Mouse (Mus musculus): ENCODE measurements around the gene Map1b.

Map1b gene

DNA sequence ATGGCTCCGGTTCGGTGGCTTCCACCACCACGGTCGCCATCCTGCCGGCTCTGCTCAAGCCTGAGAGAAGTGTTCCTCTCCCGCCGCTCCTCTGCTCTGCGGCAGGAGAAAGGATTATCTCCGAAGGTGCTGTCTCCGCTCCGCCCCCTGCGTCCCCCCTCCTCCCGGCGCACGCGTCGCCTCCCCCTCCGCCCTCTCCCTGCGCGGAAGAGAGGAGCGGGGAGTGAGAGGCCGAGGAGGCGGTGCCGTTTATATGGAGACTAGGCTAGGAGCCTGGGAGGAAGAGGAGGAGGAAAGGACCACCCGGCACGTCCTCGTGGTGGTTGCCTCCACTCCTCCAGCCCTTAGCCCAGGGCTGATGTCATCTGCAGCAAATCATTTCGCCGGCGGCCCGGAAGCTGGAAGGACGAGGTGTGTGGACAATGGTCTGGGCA, at the start of gene Map1b:
Gene Map1b (minus strand): TSS at position 93 of the 434 bp plus-strand sequence.
- peak; percentile 18 for DNase-seq (ENCODE audit: low read depth, low spot score)

DNA sequence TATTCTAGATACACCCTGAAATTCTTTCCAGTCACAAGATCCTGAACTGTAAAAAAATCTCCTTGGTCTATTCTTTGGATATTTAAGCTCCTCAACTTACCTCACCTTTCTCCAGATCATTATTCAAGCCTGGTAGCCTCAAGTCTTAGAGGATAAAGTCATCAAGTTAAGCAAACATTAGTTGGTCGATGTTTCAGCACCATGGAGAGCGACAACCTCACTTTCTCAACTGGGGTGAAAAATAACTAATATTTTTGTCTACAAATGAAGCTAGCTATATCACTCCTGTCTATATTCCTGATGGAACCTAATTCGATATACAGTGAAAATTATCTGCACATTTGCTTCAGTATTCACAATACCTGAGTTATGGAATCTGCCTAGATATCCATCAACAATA, 48.0 kb upstream of the Map1b start:
- DNase-seq (ENCODE audit: low read depth, low spot score), result no peak

DNA sequence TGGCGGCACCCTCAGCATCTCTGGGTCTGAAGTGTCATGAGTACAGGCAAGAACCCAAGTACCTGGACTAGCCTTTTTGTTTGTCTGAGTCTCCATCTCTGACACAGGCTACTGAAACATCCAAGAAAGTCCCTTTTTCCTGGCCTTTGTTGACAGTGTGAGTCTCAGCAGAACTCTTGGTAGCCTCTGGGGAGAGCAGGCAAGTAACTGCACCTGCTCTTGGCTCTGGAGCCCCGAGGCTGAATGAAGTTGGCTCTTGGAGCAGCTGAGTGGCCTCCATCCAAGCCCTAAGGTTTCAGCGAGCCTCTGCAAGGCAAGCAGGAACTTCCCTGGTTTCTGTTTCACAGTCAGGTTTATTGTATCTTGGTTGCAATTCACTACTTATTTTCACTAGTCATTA, 46.7 kb upstream of the Map1b start:
- no peak for DNase-seq (ENCODE audit: low read depth, low spot score)

DNA sequence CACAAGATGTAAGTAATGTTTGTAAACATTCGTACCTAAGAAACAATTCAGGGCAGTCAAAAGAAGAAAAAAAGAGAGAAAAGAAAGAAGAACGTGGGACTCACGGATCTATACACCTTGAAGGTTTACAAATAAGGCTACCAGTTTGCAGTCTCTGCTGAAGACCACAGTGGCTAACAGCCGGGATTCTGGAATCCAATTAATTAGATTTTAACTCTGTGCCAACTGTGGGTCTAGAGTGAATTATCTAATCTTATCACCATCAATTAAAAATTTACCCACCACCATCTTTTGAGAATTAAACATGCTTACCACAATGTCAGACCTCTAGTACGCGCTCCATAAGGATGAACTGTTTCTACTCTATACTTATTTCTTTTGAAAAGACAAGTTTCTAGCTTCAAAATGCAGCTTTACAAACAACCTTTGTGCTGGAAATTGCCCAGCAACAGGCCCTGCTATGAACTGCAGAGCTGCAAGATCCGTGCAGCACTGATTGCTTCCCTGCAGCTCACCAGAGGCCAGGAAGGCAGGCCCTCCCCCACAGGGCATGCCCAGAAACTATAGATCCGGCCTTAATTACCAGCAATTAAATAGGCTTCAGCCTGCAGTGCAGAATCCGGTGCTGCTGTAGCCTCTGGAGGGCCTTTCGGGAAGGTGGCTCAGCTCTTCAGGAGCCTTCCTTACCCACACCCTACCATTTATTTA, 45.7 kb upstream of the Map1b start:
- no peak for DNase-seq (ENCODE audit: low read depth, low spot score)

DNA sequence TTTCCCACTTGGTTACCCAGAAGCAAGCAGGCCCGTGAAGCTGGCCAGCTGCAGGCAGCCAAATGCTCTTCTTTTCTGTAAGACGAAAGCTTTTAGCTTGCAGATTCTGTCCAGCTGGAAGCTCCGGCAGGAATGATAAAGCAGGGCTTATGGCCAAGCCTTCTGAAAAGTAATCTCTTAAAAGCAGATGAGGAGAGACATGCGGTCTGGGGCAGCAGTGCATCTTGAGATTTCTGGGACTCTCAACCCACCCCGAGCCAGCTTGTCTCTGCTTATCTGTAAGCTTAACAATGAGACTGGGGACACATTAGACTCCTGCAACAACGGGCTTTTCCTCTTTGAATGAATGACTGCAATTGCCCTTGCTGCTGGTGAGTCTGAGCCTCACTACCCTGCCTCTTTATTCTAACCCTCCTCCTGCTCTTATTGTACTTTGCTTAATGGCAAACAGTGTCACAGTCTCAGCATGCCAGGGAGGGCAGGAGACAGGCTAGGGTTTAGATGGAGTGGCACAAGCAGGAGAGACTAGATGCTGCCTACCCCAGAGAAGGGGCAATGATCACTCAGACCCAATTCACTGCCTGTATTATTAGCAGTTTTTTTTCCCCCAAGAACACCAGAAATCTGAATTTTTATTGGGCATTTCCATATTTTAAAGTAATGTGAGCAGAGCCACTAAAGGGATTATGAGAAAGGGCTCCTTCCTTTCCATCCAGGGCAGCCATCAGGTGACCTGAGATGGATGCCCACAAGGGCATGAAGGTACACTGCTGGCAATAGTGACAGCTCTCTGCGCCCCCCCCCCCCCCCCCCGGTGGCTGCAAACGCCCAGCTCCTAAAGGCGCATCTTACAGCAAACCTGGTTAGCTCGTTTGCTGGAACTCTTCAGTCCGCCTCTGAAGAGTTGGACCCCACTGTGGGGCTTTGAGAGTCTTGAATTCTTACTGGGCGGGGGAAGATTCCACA, 44.6 kb upstream of the Map1b start:
- no peak for DNase-seq (ENCODE audit: low read depth, low spot score)

DNA sequence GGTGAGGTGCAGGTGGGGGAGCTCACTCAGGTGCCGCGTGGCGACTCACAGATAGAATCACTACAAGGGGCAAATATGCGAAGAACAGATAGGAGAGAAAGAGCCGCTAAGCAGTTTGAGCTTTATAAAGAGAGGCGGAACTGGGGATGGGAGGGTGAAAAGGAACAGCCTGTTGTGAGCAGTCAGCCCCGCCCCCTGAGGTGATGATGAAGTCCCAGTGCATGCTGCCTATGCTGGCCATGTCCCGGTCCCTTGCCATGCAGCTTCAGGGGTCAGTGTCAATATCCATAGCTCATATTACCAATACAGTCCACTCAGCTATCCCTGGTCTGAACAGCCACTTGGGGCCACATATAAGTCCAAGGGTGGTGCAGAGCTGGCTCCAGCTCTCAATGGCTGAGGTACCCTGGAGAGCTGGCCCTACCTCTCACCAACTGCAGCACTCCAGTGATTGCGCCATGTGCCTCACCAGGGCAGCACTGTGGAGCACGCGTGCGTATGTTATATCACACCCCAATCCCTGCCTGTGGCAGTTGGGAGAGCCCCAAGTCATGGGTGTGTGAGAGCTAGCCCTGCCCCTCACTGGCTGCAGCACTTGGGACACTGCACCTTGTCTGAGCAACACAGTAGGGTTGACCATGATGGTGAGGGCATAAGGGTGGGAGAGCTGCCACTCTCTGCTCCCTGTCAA, 42.0 kb upstream of the Map1b start:
- DNase-seq (ENCODE audit: low read depth, low spot score), result no peak

DNA sequence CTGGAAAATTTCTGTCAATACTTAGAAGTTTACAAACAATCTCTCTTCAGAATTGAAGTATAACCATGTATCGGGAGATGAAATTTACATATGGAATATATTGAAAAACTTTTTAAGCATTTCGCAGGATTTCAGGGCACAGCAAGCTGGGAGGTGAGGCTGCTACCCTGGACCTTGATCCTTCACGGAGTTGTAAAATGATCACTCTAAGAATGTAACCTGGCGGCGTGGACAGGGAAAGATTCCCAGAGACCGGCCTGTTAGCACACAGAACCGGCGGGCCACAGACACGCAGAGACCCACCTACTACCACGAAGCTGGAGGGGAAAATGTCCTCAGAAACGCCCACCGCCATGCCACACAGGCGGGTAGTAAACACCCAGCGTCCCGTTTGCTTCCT, 41.5 kb upstream of the Map1b start:
- no peak for DNase-seq (ENCODE audit: low read depth, low spot score)

DNA sequence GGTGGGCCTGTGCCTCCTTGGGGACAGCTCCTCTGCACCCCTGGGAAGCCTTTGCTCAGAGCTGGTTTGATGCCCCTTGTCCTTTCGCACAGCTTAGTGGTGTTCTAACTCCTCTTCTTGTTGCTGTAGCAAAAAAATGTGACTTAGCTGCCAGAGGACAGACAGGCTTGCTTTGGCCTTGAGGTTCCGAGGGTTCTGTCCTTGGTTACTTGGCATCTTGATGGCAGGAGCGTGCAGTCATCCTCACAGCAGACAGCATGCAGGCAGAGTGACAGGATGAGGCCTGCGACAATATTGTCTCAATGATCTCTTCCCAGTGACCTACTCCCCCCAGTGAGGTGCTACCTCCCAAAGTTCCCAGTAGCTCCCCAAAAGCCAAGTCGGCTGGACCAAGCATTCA, 41.0 kb upstream of the Map1b start:
- DNase-seq (ENCODE audit: low read depth, low spot score), result no peak

DNA sequence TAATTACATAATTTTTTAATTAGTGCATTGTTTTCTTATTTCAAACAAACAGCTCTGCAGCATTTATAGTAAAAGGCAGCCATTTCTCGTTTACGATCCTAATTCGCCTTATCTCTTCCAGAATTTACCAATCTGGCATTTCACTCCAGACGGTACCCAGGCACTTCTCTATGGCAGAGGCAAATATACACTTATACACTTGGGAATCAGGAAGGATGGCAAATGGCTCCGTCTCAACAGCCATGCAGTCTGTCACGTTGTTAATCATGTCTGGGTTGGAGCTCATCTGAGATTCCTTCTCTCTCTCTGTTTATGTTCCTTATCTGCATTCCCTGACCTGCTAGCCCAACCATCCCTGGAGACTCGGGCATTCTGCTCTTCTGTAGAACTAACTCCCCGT, 38.6 kb upstream of the Map1b start:
- DNase-seq (ENCODE audit: low read depth, low spot score), result no peak

DNA sequence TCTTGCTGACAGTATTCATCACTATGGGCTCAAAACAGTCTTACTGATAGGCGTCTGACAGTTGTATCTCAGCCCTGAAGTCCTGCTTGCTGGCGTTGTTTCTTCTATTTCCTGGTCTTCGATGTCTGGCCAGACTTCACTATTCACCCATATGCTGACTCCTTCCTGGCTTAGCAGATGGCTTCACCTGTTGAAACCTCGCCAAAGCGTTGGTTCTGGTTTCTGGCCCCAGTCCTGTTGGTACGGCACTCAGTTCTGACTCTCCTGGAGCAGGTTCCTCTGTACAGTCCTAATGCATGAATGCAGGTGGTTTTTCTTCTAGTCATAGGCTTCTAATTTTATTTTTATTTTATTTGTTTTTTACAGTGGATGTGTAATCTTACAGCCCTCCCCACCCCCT, 38.1 kb upstream of the Map1b start:
- no peak for DNase-seq (ENCODE audit: low read depth, low spot score)

DNA sequence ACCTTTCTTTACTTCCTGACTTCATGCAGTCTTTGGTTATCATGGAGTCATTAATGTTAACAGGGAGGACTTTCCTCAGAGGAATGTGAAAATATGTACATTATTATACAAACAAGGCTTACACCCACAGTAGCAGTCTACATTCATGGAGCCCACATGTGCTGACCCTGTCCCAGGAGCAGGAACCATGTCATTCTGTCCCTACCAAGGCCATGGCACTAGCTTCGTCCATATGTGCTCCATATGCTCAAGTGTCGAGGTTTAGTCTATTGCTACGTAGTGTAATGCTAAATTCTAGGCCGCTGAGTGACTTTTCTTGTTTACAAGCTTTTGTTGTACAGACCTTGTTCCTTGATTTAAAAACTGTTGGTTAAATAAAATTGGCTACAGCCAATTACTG, 36.0 kb upstream of the Map1b start:
- DNase-seq (ENCODE audit: low read depth, low spot score), result no peak

DNA sequence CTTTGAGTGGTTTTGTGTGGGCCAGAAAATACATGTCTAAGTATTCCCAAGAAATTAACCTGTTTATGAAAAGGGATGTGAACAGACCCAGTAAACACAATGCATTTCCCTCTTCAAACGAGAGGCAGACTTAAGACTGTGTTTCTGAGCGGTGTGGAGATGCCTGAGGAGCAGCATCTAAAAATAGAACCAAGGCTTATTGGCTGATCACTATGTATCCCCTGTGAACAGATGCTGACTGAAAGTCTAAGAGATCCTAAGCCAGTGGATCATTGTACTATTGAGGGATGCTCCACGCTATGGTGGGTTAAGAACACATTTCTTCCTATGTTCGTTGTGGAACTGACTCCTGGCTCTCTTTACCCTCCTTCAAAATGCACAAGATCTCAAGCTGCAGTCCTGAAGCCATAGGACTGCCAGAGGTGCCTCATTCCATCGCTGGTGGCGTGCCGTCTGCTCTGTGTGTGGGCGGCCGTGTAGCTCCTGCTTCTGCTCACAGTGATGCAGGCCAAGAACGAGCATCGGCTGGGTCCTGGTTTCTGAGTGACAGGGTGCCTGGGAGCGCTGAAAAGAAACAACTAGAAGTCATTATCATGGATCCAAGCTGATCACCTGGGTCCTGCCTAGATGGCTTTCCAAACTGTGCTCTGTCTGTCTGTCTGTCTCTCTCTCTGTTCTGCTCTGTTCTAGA, 34.5 kb upstream of the Map1b start:
- no peak for DNase-seq (ENCODE audit: low read depth, low spot score)

DNA sequence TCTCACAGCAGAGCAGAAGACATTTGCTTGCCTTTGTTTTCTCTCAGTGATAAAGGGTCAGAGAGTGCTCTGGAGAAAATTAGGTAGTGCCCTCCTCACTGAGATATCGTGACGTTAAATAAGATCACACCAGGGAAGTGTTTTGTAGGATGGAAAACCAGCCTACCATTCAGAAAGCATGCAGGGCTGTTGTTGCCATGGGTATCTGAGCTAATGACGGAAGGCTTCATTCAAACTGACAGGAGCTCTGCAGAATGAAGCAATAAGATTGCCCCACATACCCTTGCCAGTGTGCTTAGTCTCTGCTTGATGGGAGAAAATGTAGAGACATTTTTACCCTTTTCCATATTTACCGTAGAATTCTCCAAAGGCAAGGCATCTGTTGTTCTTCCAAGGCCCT, 33.7 kb upstream of the Map1b start:
- no peak for DNase-seq (ENCODE audit: low read depth, low spot score)

DNA sequence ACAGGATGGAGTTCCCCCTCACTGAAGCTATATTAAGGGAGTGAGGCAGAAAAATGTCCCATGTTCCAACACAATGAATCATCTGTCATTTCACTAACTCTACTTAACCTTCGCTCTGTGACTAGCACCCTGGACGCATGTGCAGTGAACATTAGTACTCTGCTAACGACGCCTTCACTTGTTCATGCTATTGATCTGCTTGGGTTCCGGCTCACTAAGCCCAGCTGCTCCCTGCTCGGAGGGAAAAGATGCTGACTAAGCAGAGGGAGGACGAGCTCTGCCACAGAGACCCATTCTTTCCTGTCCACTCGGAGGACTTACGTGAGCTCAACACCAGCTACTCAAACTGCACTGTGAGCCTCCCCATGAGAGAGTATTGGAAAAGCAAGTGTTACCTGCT, 33.2 kb upstream of the Map1b start:
- DNase-seq (ENCODE audit: low read depth, low spot score), result no peak

DNA sequence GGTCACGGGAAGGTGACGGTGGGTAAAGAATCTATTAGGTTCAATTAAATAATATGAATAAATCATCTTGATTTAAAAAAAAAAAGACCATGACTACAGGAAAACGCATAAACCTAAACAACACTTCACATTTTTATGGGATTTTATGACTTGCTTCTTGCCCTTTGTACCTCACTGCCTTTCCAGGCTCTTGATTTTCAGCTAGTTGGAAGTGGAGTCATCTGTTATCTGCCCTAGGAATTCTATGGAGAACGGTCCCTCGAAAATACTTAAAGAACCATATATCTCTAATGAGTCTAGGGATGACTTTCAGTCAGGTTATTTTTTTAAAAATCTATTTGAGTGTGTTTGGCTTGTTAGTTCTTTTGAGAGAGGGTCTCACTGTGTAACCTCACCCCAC, 30.5 kb upstream of the Map1b start:
- no peak for DNase-seq (ENCODE audit: low read depth, low spot score)

DNA sequence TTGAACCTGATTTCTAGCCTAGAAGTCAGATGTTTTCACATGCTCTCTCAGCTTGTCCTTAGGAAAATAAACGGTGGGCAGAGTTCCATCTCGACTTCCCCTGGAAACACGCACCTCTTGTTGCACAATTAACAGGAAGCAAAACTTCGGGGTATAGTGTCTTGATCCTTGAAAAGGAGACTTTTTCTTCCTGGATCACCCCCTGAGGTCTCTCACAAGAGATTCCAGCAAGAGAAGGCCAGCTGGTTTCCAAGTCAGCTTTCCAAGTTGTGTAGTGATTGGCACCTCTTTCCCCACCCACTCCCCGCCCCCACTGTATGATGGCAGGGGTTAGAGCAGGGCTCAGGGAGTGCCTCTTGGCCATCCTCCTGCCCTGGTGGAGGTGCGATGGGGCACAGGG, 28.9 kb upstream of the Map1b start:
- DNase-seq (ENCODE audit: low read depth, low spot score), result no peak

DNA sequence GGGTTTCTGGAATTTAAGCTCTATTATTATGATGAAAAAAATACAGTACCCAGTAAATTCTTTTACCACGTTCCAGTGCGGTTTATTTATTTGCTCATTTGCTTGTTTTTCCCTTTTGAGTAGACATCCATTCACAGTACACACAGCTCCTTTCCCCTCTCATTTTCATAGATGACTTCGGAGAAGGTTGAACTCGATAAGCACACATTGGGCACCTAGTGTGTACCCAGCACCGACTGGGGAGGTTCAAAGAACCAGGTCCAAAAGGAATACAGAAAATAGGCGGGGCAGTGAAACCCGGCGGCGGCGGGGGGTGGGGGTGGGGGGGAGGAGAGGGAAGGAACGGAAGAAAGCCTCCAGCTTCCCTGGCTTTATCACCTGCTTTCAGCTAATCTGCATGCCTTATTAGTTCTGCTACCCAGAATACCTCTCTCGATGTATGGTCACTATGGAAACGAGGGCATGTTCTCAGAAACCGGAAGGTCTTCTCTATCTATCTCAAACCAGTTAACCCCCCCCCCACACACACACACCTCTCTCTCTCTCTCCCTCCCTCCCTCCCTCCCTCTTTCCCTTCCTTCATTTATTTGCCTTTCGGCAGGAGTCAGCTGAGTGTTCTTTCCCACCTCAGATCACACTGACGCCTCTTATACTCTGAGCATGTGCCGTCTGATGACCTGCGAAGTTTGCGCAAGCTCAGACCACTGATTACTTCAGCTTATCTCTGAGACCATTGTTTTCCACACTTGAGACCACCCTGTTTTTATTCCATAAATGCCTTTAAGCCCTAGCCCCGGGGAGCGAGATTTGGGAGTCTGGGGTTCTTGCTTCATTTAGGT, 25.3 kb upstream of the Map1b start:
- DNase-seq (ENCODE audit: low read depth, low spot score), result no peak

DNA sequence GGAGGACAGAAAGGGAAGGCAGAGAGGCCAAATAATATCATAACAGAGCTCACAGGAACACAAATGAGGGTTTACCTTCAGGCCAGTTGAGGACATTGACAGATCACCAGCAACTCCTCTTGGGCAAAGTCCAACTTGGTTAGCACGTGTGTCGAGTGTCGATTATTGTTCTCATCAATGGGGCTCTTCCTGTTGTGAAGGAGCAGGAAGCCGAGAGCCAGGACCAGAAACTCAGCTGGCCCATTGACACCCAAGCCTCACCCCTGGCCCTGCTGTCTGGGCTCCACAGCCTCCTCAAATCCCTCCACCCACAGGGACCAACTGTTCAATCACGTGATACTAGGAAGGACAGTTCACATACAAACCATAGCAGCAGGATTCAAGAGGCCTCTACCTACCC, 22.9 kb upstream of the Map1b start:
- DNase-seq (ENCODE audit: low read depth, low spot score), result no peak

DNA sequence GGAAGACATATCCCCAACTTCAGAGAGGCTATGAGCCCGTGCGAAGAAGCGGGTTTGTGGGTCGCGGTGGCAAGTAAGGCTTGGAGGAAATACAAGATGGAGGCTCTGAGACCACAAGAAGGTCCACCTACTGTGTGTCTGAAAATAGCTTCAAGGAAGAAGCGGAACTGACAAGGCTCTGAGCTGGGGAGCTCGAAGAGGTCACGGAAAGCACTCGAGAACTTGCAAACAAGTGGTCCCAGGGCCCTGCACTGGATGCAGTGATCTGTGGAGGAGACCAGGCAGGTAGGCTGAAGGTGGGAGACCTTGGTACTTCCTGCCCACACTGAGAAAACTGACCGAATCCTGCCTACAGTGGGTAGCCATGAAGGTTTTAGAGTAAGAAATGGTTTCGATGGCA, 22.5 kb upstream of the Map1b start:
- no peak for DNase-seq (ENCODE audit: low read depth, low spot score)

DNA sequence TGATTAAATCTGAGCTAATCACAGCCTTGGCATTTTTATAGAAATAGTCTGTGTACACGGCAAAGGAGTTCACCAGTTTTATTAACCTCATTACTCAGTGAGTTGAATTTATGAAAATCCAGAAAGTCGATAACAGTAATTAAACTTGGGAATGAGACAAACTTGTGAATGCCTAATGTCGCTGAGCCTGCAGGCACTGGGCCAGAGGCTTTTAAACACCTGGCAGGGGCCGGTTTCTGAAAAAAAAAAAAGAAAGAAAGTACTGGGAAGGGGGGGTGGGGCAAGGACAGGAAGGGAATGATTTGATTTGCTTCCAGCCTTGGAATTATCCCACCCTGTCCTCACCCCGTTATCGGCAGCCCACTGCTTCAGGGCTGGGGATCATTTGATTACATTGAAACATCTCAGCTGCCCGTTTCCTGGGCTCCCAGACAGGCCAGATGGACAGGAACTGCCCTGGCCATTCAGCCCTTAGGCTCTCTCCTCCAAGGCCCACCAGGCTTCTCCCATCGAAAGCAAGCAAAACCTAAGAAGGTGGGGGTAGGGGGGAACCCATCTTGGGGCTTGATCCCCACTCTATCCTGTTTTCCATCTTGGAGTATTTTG, 21.7 kb upstream of the Map1b start:
- DNase-seq (ENCODE audit: low read depth, low spot score), result no peak

Measured in CD4-positive, CD25-positive, alpha-beta regulatory T cell, adult 2 months (primary cell).